Mouse (Mus musculus) bone marrow macrophage, adult 2 months (primary cell): Measurements from ENCODE around the gene Apbb1ip.

Experiments
- CTCF ChIP-seq: IDR thresholded peaks from 2 replicates; pipeline ENCODE4 v1.5.1; 2012; ENCODE audit warnings: low read depth, mild to moderate bottlenecking, low read length, moderate library complexity
- POLR2A ChIP-seq: IDR thresholded peaks from 2 replicates; pipeline ENCODE4 v1.6.1; 2012; ENCODE audit warnings: mild to moderate bottlenecking, low read depth, low read length, borderline replicate concordance

DNA sequence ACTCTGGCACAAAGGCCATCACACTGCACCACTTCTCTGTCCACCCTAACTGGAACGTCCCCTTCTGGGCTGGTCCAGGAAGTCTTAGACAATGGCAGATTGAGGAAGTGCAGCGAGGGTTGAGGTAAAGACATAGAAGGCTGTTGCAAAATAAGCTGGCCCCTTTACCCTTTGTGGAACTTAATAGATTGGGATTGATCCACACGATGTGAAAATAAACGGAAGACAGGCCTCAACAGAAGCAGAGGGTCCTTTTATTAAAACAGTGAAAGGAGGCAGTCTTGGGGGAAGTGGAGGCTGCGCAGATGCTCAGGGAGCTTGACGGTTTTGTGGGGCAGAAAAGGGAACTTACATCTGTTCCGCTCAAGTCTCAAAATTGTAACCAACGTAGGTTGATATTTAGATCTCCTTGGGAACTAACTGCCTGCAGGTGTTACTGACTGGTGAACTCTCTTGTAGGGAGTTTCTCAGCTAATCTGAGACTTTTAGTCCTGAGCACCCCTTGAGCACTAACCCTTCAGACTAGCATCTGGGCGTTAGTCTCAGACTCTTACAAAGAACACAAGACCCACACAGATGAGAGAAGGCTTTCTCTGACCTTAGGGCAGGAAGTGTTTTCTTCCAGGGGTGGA lies at the start of gene Apbb1ip:
- TF ChIP-seq POLR2A = no peak
- TF ChIP-seq CTCF = no peak
